Mouse (Mus musculus) megakaryocyte-erythroid progenitor cell, adult 5-6 weeks (primary cell): Measurements from ENCODE around the gene Cd160. TPM values are rescaled to one million over a fixed set of nuclear protein-coding genes. Genes with fewer than 3 reads are reported as not detected.
A peak's percentile ranks its signal among the peaks of the same experiment; 100 is the strongest.

Source experiments
- ATAC-seq: replicated peaks from 2 replicates; pipeline ENCODE4 v1.8.0; 2016; ENCODE audit warnings: mild to moderate bottlenecking, inconsistent platforms; ENCODE audit not compliant: severe bottlenecking, poor library complexity, low FRiP score, low TSS enrichment
- total RNA-seq, 2 experiments: library from RNA; stranded (forward) in 1 of 2; stranded (reverse) in 1 of 2; fragments of 200-1000, 215-1000 nt in 1 of 2; fragments of >200 nt in 1 of 2; fragmentation: Nextera tagmentation in 1 of 2; gene quantifications; 2 replicates each; pipeline ENCODE4 v1.2.3; 2014 to 2017

Cd160 gene
- total RNA-seq, 2 experiments from 2014 or later: 0.76 to 2.0 TPM

DNA sequence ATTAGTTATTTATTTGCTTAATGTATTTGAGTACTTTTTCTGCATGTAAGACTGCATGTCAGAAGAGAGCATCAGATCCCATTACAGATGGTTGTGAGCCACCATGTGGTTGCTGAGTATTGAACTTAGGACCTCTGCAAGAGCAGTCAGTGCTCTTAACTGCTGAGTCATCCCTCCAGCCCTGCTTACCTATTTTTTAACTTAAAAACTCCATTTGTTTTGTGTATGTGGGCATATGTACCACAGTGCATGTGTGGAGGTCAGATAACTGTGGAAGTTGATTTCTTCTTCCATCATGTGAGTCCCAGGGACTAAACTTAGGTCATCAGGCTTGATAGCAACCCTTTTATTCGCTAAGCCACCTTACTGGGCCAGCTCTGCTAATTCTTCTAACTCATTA, 41.4 kb downstream of the Cd160 start:
- ATAC-seq: peak; percentile 89

DNA sequence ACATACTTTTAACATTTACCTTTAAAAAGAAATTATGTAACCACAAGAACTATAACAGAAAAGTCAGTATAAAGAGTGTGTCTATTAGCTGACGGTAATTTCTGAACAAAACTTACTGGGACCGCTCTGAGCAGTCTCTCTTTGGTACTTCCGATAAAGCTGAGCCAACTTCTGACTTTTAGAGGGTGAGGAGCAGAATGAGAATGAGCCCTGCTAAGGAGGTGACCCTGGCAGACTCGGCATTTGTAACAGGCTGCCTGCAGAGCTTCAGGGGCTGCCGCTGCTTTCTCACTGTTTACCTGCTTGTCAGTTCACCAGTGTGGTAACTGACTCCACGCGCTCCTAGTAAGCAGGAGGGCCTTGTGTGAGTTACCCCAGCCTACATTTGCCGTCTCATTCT, 46.9 kb downstream of the Cd160 start:
- no peak for ATAC-seq

- no peak for ATAC-seq
Measured at GRCm38 (mm10) chr3:96777120-96777519, 52.0 kb downstream of the Cd160 start.

DNA sequence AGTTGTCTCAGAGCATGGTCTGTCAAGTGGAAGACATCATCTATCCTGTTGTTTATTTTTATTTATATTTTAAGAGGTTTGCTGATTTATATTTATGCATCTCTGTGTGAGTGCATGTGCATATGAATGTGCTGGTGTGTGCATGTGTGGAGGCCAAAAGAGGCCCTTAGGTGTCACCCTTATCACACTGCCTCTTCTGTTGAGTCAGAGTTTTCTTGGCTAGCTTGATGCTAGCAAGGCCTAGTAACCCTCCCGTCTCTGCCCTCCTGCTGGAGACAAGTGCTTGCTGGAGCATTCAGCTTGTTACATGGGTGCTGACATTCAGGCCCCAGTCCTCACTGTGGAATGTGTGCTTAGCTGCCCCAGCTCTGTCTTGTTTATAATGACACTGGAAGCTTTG, 56.2 kb downstream of the Cd160 start:
- peak; percentile 95 for ATAC-seq

DNA sequence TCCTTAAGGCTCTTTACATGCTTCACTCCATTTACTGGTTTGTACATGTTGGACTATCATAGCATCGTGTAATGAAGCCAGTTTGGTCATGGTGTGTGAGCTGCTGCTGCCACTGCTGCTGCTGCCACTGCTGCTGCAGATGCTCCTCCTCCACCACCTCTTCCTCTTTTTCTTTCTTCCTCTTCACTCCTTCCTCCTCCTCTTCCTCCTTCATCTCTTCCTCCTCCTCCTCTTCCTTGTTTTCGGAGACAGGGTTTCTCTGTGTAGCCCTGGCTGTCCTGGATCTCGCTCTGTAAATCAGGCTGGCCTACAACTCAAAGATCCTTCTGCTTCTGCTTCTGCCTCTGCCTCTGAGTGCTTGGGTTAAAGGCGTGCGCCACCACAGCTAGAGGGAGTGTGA, 59.2 kb downstream of the Cd160 start:
- ATAC-seq: no peak

DNA sequence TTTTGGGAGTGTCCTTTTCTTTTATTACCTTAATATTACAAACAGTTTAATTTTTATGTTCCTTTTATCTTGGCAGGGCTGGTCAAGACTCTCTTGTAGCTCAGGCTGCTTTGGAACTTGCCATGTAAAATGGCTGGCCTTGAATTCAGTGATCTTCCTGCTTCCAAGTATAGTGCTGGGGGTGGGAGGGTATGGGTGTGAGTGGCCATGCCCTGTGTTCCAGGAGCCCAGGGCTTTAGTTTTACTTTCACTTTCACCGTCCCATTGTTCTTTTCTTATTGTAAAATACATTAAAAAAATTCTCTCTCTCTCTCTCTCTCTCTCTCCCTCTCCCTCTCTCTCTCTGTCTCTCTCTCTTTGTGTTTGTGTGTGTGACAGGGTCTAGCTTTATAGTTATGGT, 64.6 kb downstream of the Cd160 start:
- peak; percentile 61; the same call in 1 of the 2 replicates for ATAC-seq

DNA sequence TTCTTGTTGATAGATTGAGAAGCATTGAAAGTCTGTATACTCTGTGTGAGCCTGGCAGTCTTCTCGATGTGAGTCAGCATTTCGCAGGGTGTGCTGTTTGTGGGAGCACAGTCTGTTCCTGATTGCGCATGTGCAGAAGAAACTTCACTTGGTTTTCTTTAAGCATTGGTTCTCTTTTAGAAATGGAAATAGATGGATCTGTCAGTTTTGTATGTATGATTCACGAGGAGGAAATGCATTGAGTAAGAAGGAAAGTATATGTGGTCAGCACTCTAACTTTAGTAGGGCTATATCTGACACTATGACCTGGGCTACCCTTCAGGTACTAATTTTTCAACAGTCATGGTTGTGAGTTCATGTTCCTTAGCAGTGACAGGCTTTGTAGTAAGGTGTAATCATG, 69.5 kb downstream of the Cd160 start:
- ATAC-seq: 0 out of 2 replicates have a peak, but pooled peaks have one; percentile 71

GRCm38 (mm10) chr3:96757691-96758090, 71.5 kb downstream of the Cd160 start:
- no peak for ATAC-seq

DNA sequence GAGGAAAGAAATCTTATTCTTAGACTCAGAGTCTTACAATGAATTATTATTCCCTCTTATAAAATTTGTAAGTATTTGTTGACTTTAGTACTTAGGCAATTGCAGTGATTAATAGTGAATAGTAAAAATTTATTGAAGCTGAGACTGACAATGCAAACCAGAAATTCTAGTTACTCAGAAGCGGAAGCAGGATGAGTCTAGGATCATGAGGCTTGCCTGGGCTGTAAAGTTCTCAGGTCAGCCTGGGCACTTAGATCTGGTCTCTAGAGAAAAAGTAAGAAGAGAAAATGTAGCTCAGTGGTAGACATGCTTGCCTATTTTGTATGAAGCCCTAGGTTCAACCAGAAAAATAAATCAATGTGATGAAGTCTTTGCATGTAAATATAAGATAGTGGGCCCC, 73.2 kb downstream of the Cd160 start:
- no peak for ATAC-seq

Other genes with a start within 250 kb of the Cd160 start
- 18.4 and 38.1 TPM in 2 replicates for gene Polr3gl, start 235.2 kb downstream of the Cd160 start, total RNA-seq (2014; fragmentation: Nextera tagmentation)
- gene Polr3gl, start 235.2 kb downstream of the Cd160 start, total RNA-seq (2017): 56.0 and 72.8 TPM in 2 replicates
- gene Ankrd34a, start 232.7 kb downstream of the Cd160 start, total RNA-seq (2014; fragmentation: Nextera tagmentation): not detected in 2 replicates
- gene Ankrd34a, start 232.7 kb downstream of the Cd160 start, total RNA-seq (2017): not detected in 2 replicates
- 0.25 and 0.72 TPM in 2 replicates for gene Lix1l, start 228.2 kb downstream of the Cd160 start, total RNA-seq (2014; fragmentation: Nextera tagmentation)
- 0.72 and 0.94 TPM in 2 replicates for gene Lix1l, start 228.2 kb downstream of the Cd160 start, total RNA-seq (2017)
- 174 and 189 TPM in 2 replicates for gene Rbm8a, start 199.4 kb downstream of the Cd160 start, total RNA-seq (2014; fragmentation: Nextera tagmentation)
- gene Rbm8a, start 199.4 kb downstream of the Cd160 start, total RNA-seq (2017): 95.5 and 108 TPM in 2 replicates
- 23.1 and 49.5 TPM in 2 replicates for gene Pex11b, start 194.0 kb downstream of the Cd160 start, total RNA-seq (2014; fragmentation: Nextera tagmentation)
- 9.7 and 17.3 TPM in 2 replicates for gene Pex11b, start 194.0 kb downstream of the Cd160 start, total RNA-seq (2017)
- gene Gm42957, start 193.9 kb downstream of the Cd160 start, total RNA-seq (2014; fragmentation: Nextera tagmentation): 0.50 and 0.67 TPM in 2 replicates
- 0.30 TPM in 1 of 2 replicates, not detected in the other for gene Gm42957, start 193.9 kb downstream of the Cd160 start, total RNA-seq (2017)
- 0.10 and 4.4 TPM in 2 replicates for gene Itga10, start 183.8 kb downstream of the Cd160 start, total RNA-seq (2014; fragmentation: Nextera tagmentation)
- gene Itga10, start 183.8 kb downstream of the Cd160 start, total RNA-seq (2017): 0.08 and 0.28 TPM in 2 replicates
- 0.17 TPM in 1 of 2 replicates, not detected in the other for gene Ankrd35, start 159.2 kb downstream of the Cd160 start, total RNA-seq (2014; fragmentation: Nextera tagmentation)
- gene Ankrd35, start 159.2 kb downstream of the Cd160 start, total RNA-seq (2017): 0.11 TPM in 1 of 2 replicates, not detected in the other
- gene Pias3, start 133.0 kb downstream of the Cd160 start, total RNA-seq (2014; fragmentation: Nextera tagmentation): 11.0 and 14.2 TPM in 2 replicates
- 1.7 and 2.9 TPM in 2 replicates for gene Pias3, start 133.0 kb downstream of the Cd160 start, total RNA-seq (2017)
- not detected in 2 replicates for gene Nudt17, start 120.8 kb downstream of the Cd160 start, total RNA-seq (2014; fragmentation: Nextera tagmentation)
- gene Nudt17, start 120.8 kb downstream of the Cd160 start, total RNA-seq (2017): not detected in 2 replicates
- gene Polr3c, start 101.7 kb downstream of the Cd160 start, total RNA-seq (2014; fragmentation: Nextera tagmentation): 37.2 and 41.7 TPM in 2 replicates
- gene Polr3c, start 101.7 kb downstream of the Cd160 start, total RNA-seq (2017): 17.6 and 28.0 TPM in 2 replicates
- gene Rnf115, start 101.7 kb downstream of the Cd160 start, total RNA-seq (2014; fragmentation: Nextera tagmentation): 35.3 and 40.0 TPM in 2 replicates
- gene Rnf115, start 101.7 kb downstream of the Cd160 start, total RNA-seq (2017): 51.7 and 74.3 TPM in 2 replicates
- not detected in 2 replicates for gene Pdzk1, start 67 bp downstream of the Cd160 start, total RNA-seq (2014; fragmentation: Nextera tagmentation)
- gene Pdzk1, start 67 bp downstream of the Cd160 start, total RNA-seq (2017): not detected in 2 replicates
- not detected in 2 replicates for gene Gja5, start 75.3 kb upstream of the Cd160 start, total RNA-seq (2014; fragmentation: Nextera tagmentation)
- not detected in 2 replicates for gene Gja5, start 75.3 kb upstream of the Cd160 start, total RNA-seq (2017)
- 28.0 and 28.6 TPM in 2 replicates for gene Gpr89, start 76.0 kb upstream of the Cd160 start, total RNA-seq (2014; fragmentation: Nextera tagmentation)
- gene Gpr89, start 76.0 kb upstream of the Cd160 start, total RNA-seq (2017): 28.5 and 35.0 TPM in 2 replicates
- not detected in 2 replicates for gene Gja8, start 96.7 kb upstream of the Cd160 start, total RNA-seq (2014; fragmentation: Nextera tagmentation)
- not detected in 2 replicates for gene Gja8, start 96.7 kb upstream of the Cd160 start, total RNA-seq (2017)